Mouse (Mus musculus) mouse embryonic stem cell (cell line): ENCODE measurements around the gene Fbxl20.

ENCODE experiments used
- in situ Hi-C, 2 experiments: fragments of 300-500 bp; cut with MboI; formaldehyde crosslinking; loops; 1 replicate in 1 of 2; 3 replicates in 1 of 2; pipeline ENCODE4 v1.14.3; 2019 to 2020; ENCODE audit warnings: low sequenced_read_pairs in 2 of 2, low pct_unique_long_range_greater_than_20kb in 1 of 2, mixed read lengths in 1 of 2; ENCODE audit not compliant: unreplicated experiment in 1 of 2

Gene Fbxl20

GRCm38 (mm10) chr11:98052989-98053834 lies 97.0 kb downstream of the Fbxl20 start, which contains the start of gene Stac2:
Stac2 (minus strand) TSS chr11:98053462.
- in situ Hi-C loops, result no loop called here

- in situ Hi-C loops, result no loop called here
Measured at GRCm38 (mm10) chr11:98052129-98052988, 97.8 kb downstream of the Fbxl20 start.

DNA sequence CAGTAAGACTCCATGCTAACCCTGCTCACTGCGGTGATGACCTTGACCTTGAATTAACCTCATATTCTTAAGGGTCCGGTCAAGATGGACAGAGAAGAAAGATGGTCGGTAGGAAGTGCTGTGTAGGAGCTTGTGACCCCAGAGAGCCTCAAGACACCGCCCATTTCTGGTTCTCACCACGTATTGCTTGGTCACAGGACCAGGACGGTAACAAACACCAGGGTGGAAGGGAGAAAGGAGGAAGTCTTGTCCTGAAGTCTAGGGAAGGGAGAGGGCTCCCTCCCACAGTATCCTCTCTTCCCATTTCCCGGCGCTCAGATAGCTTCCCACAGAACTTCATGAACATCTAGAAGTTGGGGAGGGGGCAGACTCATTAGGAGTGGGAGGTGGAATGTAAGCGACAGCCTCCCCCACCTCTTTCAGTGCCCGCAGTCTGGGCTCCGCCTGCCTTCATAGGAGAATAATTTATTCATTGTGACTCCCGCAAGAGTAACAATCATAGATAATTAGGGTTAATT lies 98.5 kb downstream of the Fbxl20 start:
- in situ Hi-C loops, result no loop called here

DNA sequence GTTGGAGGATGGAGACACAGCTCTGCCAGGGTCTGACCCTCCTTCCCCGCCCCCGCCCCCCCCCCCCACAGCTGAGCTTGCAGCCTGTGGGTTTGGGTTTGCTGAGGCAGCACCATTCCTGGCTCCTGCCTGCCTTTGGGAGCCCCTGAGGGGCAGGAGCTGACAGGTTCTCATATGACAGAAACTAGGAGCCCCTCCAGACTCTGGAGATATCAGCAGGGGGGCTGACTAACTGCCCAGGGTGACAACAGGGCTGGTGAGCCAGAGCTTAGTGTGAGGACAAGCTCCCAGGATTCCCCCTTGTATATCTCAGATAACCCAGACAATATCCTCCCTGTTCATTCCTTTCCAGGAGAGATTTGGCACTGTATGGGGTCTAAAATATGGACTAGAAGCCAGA lies 99.3 kb downstream of the Fbxl20 start:
- in situ Hi-C loops, result no loop called here

DNA sequence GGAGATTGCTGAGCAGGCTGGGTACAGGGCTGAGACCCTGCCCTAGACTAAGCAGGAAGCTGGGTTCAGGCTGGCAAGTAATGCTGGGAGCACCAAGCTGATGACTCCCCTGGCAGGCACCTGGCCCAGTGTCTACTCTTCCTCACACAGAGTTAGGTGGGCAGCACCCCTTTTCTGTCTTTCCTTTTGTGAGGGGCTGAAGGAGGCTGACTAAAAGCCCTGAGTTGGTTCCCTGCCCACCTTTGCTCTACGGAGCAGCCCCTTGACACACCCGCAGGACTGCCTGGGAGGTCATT lies 99.7 kb downstream of the Fbxl20 start:
- in situ Hi-C loops, result no loop called here

DNA sequence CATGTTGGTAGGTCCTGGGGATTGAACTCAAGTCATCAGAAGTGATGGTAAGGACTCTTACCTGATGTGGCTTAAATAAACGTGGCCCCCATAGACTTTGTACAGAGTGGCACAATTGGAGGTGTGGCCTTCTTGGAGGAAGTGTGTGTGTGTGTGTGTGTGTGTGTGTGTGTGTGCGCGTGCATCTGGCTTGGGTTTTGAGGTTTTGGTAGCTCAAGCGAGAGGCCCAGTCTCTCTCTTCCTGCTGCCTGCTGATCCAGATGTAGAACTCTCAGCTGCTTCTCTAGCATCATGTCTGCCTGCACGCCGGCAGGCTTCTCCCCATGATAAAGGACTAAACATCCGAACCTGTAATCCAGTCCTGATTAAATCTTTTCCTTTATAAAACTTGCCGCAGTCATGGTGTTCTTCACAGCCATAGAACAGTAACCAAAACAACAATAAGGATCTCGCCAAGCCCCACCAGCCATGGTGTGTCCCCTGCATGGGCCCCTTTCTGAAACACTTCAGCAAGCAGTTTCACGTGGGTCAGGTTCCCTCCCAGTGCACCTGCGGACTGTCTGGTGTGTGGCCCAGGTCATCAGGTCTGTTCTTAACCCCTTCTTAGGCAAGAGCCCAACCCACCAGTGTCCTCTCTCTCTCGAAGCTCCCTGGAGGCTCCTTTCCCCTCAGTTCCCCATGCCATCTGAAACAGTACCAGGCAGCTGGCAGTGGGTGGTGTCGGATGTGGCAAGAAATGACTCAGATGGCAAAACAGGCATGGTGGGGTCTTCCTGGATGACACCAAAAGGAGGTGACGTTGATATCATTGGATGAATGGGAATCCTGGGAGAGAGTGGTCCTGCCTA lies 100.3 kb downstream of the Fbxl20 start:
- in situ Hi-C loops, result no loop called here

DNA sequence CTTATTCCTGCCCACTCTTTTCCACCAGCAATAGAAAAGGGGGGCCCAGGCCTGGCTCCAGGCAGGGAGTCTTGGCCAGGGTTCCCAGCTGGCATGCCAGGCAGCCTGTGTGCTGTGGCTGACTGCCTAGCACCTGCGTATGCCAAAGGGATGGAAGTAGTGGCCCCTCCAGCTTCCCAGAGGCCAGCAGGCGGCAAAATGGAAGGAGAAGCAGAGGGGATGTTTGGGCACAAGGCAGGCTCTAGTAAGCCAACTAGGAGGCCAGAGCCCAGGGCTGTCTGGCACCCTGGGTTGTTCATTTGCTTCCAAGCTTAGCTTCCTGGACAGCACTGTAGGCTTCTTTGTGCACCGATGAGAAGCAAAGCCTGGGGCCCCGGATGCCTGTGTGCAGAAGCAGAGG lies 102.5 kb downstream of the Fbxl20 start:
- in situ Hi-C loops, result no loop called here

DNA sequence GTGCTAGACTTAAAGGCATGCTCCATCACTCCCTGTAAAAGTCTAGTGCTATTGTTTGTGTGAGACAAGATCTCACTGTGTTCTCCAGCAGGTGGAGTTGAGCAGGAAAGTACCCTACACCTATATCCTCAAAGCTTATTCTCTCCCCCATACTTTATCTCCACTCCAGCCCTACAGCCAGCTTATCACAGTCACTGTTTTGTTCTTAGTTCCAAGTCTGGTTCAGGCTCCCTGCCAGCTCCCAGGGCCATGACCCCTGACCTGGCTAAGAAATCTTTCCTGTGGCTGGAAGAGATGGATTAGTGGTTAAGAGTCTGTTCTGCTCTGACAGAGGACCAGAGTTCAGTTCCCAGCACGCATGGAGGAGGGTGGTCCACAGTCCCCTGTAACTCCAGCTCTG lies 103.7 kb downstream of the Fbxl20 start:
- in situ Hi-C loops, result no loop called here

DNA sequence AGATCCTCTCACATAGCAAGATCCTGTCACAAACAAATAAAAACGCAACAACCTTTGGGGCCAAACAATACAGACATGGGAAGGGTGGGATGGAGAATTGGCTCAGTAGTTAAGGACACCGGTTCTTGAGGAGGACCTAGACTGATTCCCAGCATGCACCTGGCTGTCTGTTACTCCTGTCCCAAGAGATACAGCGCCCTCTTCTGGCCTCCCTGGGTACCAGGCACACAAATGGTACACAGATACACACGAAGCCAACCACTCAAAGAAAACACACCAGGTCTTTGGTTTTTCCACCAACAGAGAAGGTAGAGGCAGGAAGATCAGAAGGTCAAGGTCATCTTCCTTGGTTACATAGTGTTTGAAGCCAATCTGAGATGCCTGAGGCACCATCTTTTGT lies 104.6 kb downstream of the Fbxl20 start:
- in situ Hi-C loops, result no loop called here

GRCm38 (mm10) chr11:98044074-98044473 lies 106.1 kb downstream of the Fbxl20 start:
- in situ Hi-C loops, result no loop called here

GRCm38 (mm10) chr11:98042741-98043140 lies 107.5 kb downstream of the Fbxl20 start:
- in situ Hi-C loops, result no loop called here

DNA sequence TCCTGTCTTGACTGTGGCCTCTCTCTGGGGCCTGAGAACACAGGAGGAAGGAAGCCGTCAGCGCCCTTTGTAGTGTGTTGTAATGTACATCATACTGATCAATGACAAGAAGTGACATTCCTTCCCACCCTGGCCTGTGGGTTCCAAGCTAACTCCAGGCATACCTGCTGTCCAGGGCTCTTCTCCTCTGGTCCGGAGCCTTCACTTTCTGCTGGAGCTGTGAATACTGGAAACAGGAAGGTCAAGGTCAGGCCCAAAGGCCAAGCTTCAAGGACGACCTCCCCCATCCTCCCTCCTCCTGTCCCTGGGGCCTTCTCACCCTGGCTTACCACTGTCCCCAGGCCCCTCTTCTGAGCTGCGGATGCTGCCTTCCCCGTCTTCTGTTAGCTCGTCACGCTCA lies 109.2 kb downstream of the Fbxl20 start:
- in situ Hi-C loops, result no loop called here

GRCm38 (mm10) chr11:98037871-98038270 lies 112.3 kb downstream of the Fbxl20 start:
- in situ Hi-C loops, result no loop called here

DNA sequence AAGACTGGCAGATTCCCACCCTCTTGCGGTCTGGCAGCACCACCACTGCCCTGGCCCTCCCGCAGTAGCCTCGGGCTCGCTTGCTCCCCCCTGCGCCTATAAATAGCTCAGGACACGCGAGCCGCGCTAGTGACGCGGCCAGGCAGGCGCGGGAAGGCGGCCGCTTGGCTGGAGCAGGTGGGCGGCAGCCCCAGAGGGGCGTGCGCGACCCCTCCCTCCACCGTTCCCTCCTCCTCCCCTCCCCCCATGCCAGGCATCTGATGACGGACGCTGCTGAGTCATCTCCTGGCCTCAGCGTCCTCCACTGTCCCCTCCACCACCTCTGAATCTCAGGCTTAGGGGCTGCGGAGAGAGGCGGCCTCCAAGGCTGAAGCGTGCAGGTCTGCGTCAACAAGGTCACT lies 114.2 kb downstream of the Fbxl20 start:
- in situ Hi-C loops, result no loop called here

- in situ Hi-C loops, result no loop called here
Measured at GRCm38 (mm10) chr11:98034840-98035239, 115.4 kb downstream of the Fbxl20 start.

DNA sequence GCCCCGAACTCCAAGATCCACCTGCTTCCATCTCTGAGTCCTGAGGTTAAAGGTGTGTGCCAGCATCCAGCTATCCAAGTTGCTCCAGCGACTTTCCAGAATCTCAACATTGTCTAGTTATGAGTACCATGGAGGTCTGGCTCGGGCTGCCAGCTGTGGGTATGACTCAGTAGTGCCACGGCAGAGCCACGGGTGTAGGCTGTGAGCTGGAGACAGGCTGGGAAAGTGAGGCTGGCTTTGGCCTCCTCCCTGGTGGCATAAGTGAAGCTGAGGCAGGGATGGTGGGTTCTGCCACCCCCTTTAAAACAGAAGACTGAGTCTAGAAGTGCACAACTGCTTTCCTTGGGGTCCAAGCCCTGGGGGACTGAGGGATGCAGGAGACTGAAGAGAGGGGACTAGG lies 116.1 kb downstream of the Fbxl20 start:
- in situ Hi-C loops, result no loop called here
